Mouse (Mus musculus): ENCODE measurements around the gene AI661453.

DNA sequence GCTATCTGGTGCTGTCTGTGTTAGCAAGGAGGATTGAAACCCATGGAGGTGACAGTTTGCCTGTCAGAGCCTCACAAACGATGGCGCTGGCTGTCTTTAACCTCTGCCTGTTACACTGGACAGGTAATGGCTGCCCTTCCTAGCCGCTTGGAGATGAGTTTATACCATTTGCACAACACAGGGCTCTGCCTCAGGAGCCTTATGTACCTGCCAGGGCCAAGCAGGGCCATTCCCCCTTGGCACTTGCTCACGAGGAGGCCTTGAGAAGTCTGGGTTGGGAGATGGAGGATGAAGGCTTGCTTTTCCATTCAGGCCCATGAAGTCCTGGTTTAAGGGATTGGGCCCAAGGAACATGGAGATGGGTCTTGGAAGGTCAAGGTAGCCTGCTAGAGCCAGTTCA is 33.2 kb downstream of the AI661453 start:
- TF ChIP-seq CTCF (IDR thresholded peaks at IDR 0.05; ENCODE audit: low read depth, low read length) (no peak), POLR2A (IDR thresholded peaks at IDR 0.05; ENCODE audit: borderline replicate concordance, low read depth, low read length) (no peak)

Data from bone marrow macrophage, adult 2 months (primary cell).